Mouse (Mus musculus): ENCODE data around the gene Gm18596.
"Not testable (repeated sequence)": the region's sequence is repeated elsewhere in the genome, so short reads cannot be mapped to it uniquely, and the experiment has no call there.

DNA sequence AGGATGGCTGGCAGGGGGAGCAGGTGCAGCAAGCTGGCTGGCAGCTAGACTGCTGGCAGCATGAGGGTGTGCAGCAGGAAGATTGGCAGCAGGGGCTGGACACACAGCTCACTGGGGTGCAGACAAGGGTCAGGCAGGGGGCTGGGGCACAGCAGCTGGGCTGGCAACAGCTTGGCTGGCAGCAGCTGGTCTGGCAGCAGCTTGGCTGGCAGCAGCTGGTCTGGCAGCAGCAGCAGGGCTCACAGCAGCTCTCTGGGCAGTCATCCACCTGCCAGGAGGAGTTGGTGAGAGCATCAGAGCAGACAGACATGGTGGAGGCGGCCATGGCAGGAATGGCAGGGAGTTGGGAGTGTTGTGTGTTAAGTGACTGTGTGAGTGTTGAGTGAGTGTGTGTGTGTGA is 45.4 kb upstream of the Gm18596 start, which contains the start of gene Gm7137:
- TF ChIP-seq CTCF, EP300 (IDR thresholded peaks at IDR 0.05; ENCODE audit: low read depth): not testable (repeated sequence)

Data from liver, embryonic 14.5 days (tissue).